Mouse (Mus musculus) mesoderm, embryonic 11.5 days (tissue): ENCODE results near the gene Rnf121.
"Not testable (repeated sequence)": the region's sequence is repeated elsewhere in the genome, so short reads cannot be mapped to it uniquely, and the experiment has no call there.

Experiments used
- DNase-seq: peaks from one replicate; pipeline ENCODE4 v3.0.0-alpha.2; 2012; ENCODE audit warnings: low read depth, low spot score

The Rnf121 gene

GRCm38 (mm10) chr7:102064655-102065045, 619 bp downstream of the Rnf121 start:
- no peak for DNase-seq

DNA sequence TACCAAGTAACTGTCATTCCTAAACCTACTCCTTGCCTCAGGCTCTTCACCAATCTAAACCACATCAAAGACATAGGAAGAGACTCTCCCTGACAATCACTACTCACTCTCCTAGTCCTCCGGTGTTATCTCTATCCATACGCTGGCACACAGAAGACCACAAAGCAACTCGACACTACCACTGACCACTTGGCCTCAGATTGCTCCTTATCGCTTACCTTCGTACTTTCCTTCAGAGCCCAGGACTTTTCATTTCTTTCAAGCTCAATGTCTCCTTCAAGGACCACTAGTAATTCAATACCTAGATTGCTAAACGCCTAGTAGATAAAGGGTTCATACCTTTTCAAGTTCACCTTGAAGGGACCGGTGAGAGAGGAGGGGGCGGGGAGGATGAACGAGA, 1.4 kb downstream of the Rnf121 start:
- DNase-seq = no peak

- no peak for DNase-seq
These were observed 3.1 kb downstream of the Rnf121 start for GRCm38 (mm10) chr7:102062203-102062602.

DNA sequence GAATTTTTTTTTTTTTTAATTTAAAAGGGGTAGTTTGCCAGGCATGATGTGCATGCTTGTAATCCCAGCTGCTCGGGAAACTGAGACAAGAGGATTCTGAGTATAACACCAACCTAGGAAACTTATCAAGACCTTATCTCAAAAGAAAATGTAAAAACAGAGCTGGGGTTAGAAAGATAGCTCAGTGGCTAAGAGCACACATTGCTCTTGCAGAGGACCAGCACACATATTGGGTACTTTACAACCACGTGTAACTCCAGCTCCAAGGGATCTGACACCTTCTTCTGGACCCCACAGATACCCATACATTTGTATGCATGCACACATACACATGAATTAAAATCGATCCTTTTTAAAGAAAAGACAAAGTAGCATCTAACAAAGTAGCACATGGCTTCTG, 3.9 kb downstream of the Rnf121 start:
- DNase-seq = no peak

GRCm38 (mm10) chr7:102048524-102048923, 16.7 kb downstream of the Rnf121 start:
- DNase-seq = not testable (repeated sequence)

DNA sequence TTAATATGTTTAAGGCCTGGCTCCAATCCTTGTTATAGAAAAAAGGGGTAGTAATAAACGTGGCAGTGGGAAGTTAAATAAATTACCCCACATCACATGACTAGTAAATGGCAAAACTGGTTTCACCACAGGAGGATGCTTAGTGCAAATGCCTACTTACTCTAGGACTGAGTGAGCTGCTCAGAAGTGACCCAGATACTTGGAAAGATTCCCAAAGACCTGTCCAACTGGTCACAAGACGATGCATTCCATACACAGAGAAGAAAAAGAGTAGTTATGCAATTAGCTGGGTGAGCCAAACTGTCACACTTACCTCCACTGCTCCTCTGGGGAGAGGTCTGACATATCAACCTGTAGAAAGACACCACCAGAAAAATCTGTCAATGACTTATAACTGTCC, 23.0 kb downstream of the Rnf121 start:
- no peak for DNase-seq

DNA sequence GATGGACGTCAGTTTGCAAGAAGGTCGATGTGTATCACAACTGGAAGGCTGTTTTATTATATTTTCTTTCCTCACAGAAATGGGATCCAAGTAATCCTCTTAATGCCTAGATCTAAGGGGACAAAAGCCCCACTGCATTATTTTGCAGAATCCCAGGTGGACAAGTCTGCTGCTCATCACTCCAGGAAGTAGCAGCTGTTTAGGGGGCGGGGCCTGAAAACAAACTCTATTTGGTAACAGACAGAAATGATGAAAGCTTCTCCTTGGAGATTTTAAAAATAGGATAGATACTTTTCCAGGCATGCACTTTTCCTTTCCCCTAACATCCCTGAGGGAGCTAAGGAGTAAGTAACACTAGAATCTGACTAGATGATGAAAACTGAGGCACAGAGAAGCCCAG, 28.0 kb downstream of the Rnf121 start:
- no peak for DNase-seq

DNA sequence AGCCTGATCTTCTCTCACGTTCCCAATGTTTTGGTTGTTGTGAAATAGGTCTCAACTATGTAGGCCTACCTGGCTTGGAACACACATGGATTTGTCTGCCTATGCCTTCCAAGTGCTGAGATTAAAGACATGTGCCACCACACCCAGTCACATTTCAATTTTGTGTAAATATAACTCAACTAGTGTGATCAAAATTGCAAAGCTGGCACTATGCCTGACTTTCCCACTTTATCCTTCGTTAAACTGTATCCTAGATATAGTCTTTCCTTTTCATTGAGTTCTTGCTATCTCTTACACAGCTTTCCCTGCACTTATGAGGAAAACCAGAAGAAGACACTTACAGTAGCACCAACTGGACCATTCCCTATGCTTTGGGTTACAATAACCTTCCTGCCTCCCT, 29.7 kb downstream of the Rnf121 start:
- no peak for DNase-seq

GRCm38 (mm10) chr7:102034904-102035303, 30.4 kb downstream of the Rnf121 start:
- DNase-seq = no peak

- DNase-seq = no peak
These were observed 39.8 kb downstream of the Rnf121 start for GRCm38 (mm10) chr7:102025187-102026119.

GRCm38 (mm10) chr7:102023821-102024220, 41.4 kb downstream of the Rnf121 start:
- DNase-seq = no peak

DNA sequence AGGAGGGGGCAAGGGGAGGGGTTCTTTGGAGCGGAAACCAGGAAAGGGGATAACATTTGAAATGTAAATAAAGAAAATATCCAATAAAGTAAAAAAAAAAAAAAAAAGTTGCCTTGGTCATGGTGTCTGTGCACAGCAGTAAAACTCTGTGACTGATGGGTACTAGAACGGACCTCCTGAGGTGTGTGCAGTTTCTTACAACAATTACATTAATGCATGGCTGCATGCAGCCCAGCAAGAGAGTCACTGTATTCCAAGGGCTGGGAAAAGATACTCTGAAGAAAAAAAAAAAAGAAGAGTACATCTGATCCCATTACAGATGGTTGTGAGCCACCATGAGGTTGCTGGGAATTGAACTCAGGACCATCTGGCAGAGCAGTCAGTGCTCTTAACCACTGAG, 44.3 kb downstream of the Rnf121 start:
- not testable (repeated sequence) for DNase-seq

DNA sequence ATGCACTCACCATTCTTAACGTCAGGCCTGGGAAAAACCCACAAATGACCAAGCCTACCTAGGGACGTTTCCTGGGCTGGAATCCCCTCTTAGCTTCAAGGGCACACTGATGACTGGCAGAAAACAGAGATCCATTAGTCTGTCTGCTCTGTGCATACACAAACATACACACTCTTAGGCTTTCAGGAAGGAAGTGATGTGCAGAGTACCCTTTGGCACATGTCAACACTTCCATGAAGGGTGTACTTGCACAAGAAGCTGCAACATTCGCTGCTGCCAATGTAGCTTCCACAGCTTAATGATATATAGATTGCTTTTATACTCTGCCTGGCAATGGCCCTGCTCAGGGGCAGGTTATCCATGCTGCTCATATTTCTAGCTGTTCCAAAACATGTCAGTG, 45.9 kb downstream of the Rnf121 start:
- no peak for DNase-seq

DNA sequence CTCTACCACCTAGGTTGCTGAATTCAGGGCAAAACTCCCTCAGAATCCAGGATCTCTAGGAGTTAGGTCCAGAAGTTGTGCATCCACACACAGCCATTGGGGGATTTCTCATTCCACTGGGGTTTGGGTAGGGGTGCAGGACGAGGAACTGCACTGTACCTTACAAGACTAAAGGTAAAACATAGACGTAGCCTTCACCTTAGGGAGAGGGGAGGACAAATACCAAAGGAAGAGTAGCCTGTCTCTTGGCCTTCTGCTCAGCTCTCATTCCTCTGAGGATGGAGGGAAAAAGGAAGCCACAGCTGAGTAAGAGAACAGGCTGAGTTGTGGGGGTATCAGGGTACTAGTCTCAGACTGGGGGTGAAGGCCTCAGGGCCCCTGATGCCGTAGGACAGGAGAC, 46.7 kb downstream of the Rnf121 start, which contains the start of gene Il18bp:
Il18bp (minus strand) TSS at position 101 of the 400 bp plus-strand sequence.
- no peak for DNase-seq

GRCm38 (mm10) chr7:102018034-102018433, 47.2 kb downstream of the Rnf121 start:
- DNase-seq = no peak

DNA sequence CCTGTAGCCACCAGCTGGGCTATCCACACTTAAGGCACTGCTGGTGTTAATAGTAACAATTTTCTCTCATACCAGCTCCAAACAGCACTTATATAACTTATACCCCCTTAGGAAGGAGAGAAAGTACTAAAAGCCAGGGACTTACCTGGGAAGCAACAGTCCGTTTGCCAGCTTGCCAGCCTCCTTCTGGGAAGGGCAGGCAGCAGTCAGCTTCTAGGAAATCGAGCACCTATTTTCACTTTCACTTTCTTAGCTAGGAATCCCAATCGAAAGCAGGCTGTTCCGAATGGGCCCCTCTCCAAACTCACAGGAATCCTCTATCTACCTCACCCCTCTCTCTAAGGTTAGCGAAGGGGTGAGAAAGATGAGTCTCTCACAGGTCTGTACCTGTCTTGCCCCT, 47.8 kb downstream of the Rnf121 start:
- no peak for DNase-seq

GRCm38 (mm10) chr7:102016936-102017335, 48.3 kb downstream of the Rnf121 start:
- DNase-seq = no peak

GRCm38 (mm10) chr7:102014995-102015394, 50.3 kb downstream of the Rnf121 start:
- DNase-seq = no peak

DNA sequence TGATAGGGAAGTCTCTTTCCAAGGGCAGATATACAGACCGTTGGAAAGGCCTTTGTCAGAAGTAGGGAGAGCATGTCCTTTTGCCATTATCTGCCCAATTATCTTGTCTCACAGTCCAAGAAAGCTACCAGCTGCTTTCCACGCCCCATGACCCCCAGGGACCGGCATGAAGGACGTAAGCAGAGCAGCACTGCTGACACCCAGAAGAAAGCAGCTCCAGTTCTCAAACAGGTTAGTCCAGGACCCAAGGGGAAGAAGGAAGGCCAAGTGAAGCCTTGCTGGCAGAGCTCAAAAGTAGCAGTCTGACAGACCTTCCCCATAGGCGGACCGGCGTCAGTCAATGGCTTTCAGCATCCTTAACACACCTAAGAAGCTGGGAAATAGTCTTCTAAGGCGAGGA, 51.9 kb downstream of the Rnf121 start:
- no peak for DNase-seq

- no peak for DNase-seq
These were observed 53.4 kb downstream of the Rnf121 start for GRCm38 (mm10) chr7:102011855-102012254.

GRCm38 (mm10) chr7:102006520-102006919, 58.7 kb downstream of the Rnf121 start:
- no peak for DNase-seq

DNA sequence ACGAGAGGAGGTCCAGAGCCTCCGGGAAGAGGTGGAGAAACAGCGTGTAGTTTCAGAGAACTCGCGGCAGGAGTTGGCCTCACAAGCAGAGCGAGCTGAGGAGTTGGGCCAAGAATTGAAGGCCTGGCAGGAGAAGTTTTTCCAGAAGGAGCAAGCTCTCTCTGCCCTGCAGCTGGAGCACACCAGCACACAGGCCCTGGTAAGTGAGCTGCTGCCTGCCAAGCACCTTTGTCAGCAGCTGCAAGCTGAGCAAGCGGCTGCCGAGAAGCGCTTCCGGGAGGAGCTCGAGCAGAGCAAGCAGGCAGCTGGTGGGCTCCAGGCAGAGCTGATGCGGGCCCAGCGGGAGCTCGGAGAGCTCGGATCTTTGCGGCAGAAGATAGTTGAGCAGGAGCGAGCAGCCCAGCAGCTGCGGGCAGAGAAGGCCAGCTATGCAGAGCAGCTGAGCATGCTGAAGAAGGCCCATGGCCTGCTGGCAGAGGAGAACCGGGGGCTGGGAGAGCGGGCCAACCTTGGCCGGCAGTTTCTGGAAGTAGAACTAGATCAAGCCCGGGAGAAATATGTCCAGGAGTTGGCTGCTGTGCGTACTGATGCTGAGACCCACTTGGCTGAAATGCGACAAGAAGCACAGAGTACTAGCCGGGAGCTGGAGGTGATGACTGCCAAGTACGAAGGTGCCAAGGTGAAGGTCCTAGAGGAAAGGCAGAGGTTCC, 64.2 kb downstream of the Rnf121 start:
- DNase-seq = no peak

DNA sequence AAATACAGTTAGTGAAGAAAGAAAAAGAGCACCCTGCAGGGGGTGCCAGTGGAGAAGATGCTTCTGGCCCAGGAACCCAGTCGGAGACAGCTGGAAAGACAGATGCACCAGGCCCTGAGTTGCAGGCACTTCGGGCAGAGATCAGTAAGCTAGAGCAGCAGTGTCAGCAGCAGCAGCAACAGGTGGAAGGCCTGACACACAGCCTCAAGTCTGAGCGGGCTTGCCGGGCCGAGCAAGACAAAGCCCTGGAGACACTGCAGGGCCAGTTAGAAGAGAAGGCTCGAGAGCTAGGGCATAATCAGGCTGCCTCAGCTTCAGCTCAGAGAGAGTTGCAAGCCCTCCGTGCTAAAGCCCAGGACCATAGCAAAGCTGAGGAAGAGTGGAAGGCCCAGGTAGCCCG, 65.0 kb downstream of the Rnf121 start:
- no peak for DNase-seq
